Mouse (Mus musculus) ovary, postnatal 10 days (tissue): ENCODE results near the gene Nhsl2.
"Not testable (repeated sequence)": the region's sequence is repeated elsewhere in the genome, so short reads cannot be mapped to it uniquely, and the experiment has no call there.

Experiments
- DNase-seq: peaks from one replicate; pipeline ENCODE4 v3.0.0; 2022; ENCODE audit warnings: low spot score

Gene Nhsl2

GRCm38 (mm10) chrX:101849281-101849821, at the start of gene Nhsl2:
TSS of gene Nhsl2 (plus strand) at chrX:101849385.
- DNase-seq = peak; percentile 18

DNA sequence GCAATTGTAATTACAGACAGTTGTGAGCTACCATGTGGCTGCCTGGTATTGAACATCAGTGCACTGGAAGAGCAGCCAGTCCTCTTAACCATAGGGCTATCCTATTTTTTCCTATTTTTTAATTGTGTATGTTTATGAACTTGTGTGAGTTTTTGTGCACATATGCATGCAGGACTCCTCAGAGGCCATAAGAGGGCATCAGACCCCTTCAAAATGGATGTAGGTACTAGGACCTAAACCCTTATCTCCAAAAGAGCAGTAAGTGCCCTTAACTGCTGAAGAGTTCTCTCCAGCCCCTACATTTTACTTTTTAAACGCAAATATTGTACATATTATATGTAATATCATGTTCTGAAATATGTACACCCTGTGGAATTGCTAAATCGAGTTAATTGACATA, 43.7 kb upstream of the Nhsl2 start:
- DNase-seq = no peak

GRCm38 (mm10) chrX:101811750-101812149, 37.4 kb upstream of the Nhsl2 start:
- DNase-seq = no peak

- no peak for DNase-seq
These were observed 30.0 kb upstream of the Nhsl2 start for GRCm38 (mm10) chrX:101819163-101819562.

GRCm38 (mm10) chrX:101819980-101820379, 29.2 kb upstream of the Nhsl2 start:
- not testable (repeated sequence) for DNase-seq

- DNase-seq = no peak
These were observed 1.9 kb upstream of the Nhsl2 start for GRCm38 (mm10) chrX:101847191-101847795.

GRCm38 (mm10) chrX:101849901-101850551, 841 bp downstream of the Nhsl2 start:
- no peak for DNase-seq

DNA sequence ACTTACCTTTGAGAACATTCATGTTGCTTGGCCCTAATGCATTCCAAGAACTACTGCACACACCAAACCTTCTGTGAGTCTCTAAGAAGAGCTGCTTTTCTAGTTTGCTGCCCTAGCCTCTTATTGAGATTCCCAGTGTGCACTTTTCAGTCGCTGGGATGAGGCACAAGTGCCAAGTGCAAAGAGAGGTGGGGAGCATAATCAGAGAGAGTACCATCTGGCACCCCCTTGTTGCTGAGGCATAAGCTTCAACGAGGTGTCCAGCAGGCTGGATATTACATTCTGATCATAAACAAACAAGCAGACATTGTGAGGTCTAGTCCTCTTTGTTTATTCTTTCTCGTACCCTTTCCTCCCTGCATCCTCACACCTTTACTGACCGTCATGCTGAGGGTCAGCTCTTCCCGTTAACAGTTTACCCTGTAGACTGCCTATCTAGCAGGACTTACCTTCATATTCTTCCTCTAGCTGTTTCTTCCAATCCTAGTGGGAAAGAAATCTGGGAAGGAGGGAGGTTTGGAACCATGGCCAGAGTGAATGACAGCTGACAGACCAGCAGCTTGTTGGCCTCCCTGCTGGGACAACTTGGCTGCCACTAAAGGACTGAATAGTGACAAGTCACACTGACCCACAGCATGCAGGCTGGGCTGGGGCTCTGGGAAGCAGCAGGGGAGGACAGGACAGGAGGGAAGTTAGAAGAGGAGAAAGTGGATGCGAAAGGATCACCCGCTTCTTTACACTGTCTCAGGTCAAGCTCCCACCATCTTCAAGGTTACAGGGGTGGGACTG, 2.6 kb downstream of the Nhsl2 start:
- DNase-seq = no peak

DNA sequence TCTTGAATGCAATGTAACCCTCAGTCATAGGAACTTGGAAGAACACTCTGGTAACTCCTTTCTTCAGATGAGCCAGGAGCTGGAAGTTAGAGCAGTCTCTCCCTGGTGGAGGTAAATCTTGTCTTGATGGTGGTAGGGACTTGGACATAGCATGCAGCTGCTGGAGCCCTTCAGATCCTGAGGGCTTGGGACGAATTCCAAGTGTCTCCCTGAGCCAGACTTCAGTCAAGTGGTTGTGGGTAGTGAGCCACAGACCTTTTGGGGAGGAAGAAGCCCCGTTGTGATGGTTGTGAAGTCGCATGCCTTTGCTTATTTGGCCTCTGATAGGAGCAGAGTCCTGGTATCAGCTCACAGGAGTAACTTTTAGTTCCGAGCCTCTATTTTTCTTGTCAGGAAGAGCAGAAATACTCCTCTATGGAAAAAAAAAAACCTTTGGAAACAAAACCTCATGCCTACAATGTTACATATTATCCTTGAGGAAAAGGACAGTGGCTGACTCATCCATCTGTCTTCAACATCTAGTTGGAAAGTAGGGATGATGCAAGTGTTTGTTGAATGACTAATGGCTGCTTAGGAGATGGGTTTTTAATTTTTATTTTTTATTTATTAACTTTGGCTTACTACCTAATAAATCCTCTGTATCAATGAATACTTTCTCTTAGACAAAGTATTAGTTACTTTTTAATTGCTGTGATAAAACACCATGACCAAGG, 14.6 kb downstream of the Nhsl2 start:
- DNase-seq = no peak

DNA sequence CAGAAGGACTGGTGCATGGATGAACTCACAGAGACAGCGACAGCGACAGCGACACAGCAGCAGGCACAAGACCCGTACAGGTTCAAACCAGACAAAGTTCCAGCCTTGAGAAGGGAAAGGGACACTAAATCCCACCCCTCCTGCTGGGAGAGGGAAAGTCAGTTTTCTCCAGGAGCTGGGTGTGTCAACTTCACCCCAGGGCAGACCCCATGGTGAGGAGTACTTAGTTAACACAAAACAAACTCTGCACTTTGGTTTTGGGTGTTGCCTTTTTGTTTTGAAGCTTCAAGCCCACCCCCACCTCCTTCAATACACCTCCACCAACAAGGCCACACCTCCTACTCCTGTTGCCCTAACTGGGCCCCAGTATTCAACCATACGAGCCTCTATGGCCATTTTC, 15.6 kb downstream of the Nhsl2 start:
- no peak for DNase-seq

DNA sequence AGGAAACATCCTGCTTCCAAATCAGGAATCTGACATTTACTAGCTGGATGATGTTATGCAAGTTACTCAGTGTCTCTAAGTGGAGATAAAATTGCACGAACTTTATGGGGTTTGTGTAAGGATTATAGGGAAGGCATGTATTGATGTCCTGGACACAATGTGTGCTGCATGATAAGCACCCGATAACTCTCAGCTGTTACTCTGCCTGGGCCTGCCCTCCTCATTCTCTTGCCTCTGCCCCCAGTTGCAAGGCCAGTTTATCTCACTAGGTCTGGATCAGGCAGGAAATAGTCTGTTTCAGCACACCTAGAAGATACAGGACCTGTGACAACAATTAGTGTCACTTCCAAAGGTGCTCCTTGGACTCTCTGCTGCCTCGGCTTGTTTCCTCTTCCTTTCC, 25.0 kb downstream of the Nhsl2 start:
- DNase-seq = no peak

DNA sequence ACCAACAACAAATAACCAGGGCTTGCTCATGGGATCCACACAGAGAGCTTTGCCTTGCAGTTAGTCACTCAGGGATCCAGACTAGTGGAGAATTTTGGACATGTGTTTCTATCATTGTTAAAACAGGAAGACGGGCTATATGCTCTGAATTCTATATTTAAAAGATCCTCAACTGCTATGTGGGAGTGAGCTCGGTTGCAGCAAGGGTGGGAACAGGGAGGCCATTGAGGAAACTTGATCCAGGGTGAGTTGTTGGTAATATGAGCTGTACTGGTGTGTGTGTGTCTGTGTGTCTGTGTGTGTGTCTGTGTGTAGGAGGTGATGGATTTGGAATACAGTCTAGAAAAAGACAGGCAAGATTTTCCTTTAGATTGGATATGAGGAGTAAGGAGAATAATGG, 25.7 kb downstream of the Nhsl2 start:
- DNase-seq = no peak

GRCm38 (mm10) chrX:101876136-101876535, 27.0 kb downstream of the Nhsl2 start:
- DNase-seq = no peak

- DNase-seq = no peak
These were observed 28.7 kb downstream of the Nhsl2 start for GRCm38 (mm10) chrX:101877840-101878239.

GRCm38 (mm10) chrX:101878546-101878945, 29.4 kb downstream of the Nhsl2 start:
- no peak for DNase-seq

DNA sequence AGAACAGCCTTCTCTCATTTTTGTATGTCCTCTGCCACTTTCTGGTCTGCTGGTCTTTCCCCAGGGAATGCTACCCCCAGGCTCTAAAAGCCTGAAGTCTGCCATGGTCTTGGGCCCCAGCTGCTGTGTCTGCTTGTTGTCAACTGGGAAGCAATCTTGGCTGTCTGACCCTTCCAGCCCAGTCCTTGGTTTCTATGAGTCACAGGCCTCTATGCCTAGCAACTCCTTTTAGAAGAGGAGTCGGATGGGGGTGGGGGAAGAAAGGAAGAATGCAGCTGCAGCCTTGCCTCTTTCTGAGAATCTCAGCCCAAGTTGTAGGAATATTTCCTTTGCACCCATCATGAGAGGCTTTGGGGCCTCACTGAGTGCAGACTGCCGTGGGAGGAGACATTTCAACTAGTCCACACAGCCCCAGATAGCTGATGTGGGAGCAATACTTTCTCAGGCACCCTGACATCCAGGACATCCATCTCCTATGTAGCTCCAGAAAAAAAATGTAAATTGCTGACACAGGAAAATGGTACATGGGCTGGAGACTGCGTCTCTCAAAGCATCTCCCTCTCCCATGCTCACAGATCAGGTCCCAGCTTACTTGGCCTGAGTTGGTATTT, 33.1 kb downstream of the Nhsl2 start:
- DNase-seq = no peak

- DNase-seq = no peak
These were observed 40.2 kb downstream of the Nhsl2 start for GRCm38 (mm10) chrX:101889384-101889783.

DNA sequence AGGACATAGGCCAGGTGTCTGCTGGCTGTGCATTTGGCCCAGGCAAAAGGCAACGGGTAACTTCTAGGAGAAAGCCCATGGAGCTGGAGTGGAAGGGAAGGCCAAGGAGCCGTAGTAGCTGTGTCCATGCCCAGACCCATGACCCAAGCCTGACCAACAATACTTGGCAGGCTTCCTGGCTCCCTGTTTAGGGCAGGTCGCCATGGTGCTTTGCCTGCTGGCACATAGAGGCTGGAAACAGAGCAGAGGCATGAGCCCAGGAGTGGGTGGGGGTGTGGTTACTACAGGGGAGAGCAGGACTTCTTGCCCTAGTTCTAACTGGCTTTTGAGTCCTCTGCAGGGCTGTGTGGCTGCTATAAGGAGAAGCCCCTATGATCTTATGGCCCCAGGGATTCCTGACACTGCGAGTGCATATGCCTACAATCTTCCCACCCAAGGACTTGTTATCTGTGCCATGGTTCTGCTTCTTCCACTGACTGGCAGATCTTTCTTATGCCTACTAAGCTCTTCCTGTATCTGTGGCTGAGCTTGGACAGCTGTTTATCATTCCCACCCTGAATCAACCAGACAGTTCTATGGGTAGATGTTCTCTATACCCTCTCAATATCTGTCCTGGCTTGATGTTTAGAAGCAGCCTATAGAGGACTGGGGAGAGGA, 40.8 kb downstream of the Nhsl2 start:
- DNase-seq = no peak

GRCm38 (mm10) chrX:101893796-101894195, 44.6 kb downstream of the Nhsl2 start:
- no peak for DNase-seq

DNA sequence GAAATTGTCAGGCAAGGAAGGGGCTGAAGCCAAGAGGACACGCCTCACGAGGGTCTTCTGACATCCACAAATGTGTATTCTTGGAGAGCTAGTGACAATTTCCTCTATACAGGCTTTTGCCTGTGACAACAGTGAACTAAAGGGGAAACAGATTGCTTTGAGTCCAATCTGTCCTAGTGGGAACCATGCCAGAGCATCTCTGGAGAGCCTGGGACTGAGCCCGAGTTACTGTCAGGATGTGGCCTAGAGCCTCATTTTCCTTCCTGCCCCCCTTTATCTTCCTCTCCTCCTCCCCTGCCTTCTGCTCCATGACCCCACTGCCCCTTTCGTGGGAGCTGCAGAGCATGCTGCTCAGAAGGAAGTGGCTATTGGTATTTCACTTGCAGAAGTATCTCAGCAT, 49.2 kb downstream of the Nhsl2 start:
- no peak for DNase-seq

- no peak for DNase-seq
These were observed 52.8 kb downstream of the Nhsl2 start for GRCm38 (mm10) chrX:101901806-101902490.
